Comparison of ENCODE assay signal across 21 mouse cellular contexts in the genomic region with DNA sequence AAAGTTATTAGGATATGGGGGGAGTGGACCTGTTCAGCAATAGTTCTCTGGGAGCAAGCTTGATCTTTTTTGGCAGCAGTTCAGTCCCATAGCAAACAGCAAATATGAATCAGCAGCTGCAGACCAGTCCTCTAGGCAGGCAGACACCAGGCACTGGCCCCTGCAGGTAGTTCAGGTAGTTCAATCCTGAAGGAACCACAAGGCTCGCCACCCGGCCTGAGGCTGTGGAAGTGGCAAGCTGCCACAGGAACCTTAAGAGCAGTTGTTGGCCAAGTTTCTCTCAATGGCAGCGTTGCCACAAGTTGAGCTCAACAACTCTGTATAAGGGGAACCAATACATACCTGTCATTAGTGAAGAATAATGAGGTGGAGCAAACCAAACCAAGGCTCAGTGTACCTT. TPM values are rescaled to one million over a fixed set of nuclear protein-coding genes. Genes with fewer than 3 reads are reported as not detected.
DNase-seq lines count a peak whose midpoint lies in the region; ATAC-seq lines count a peak whose summit lies in the region.
"Had no signal": no experiment of that assay in that cellular context is flagged by ENCODE, and none has a peak within 500 bp of the region (broad histone marks: within the 10 kb centered on the region; RNA-seq: fewer than 3 reads in every experiment).

No protein-coding gene starts in this region.

- H3K4me1 ChIP-seq in heart, embryonic 12.5 days (replicated peaks) = peaks cover 5% of the 10 kb centered on the region
- peaks cover 3% of the 10 kb centered on the region; the same call in 1 of the 2 replicates for H3K4me1 ChIP-seq in lung, embryonic 16.5 days (replicated peaks; ENCODE audit: control insufficient read depth, insufficient read depth, low read length)
- H3K4me1 ChIP-seq: forebrain, embryonic 10.5 days; liver, embryonic 15.5 days had no signal

- H3K27ac ChIP-seq in heart, embryonic 12.5 days (ENCODE audit: poor library complexity, severe bottlenecking) = no peak overlapping the region
- H3K27ac ChIP-seq in lung, embryonic 16.5 days (ENCODE audit: low read length) = no peak overlapping the region
- H3K27ac ChIP-seq: embryonic facial prominence, embryonic 15.5 days; forebrain, embryonic 10.5 days; hindbrain, embryonic 15.5 days; liver, embryonic 15.5 days; midbrain, embryonic 13.5 days; neural tube, embryonic 15.5 days had no signal

- no peaks in the 10 kb centered on the region for H3K36me3 ChIP-seq in heart, embryonic 12.5 days
- H3K36me3 ChIP-seq in lung, embryonic 16.5 days (ENCODE audit: control insufficient read depth, insufficient read depth, low read length) = no peaks in the 10 kb centered on the region
- H3K36me3 ChIP-seq: embryonic facial prominence, embryonic 15.5 days; forebrain, embryonic 10.5 days; hindbrain, embryonic 15.5 days; liver, embryonic 15.5 days; midbrain, embryonic 13.5 days; neural tube, embryonic 15.5 days had no signal

- 88% methylated on average over 3 of the region's 3 CpGs for WGBS in heart, embryonic 12.5 days
- 57% methylated on average over 3 of the region's 3 CpGs for WGBS in lung, embryonic 16.5 days

- no peaks in the 10 kb centered on the region for H3K27me3 ChIP-seq in heart, embryonic 12.5 days (replicated peaks)
- H3K27me3 ChIP-seq in lung, embryonic 16.5 days (ENCODE audit: control insufficient read depth, insufficient read depth, low read depth, low read length) = no peaks in the 10 kb centered on the region
- H3K27me3 ChIP-seq: embryonic facial prominence, embryonic 15.5 days; hindbrain, embryonic 15.5 days; liver, embryonic 15.5 days; midbrain, embryonic 13.5 days; neural tube, embryonic 15.5 days had no signal

- no peak for ATAC-seq in heart, embryonic 12.5 days (ENCODE audit: insufficient number of reproducible peaks, low FRiP score)
- ATAC-seq in lung, embryonic 16.5 days (ENCODE audit: low read depth) = peak; percentile 31; the same call in 1 of the 2 replicates
- ATAC-seq: CD4-positive, CD25-positive, alpha-beta regulatory T cell, adult 4 months; intestine, postnatal 0 days; midbrain, embryonic 13.5 days had no signal

- H3K4me3 ChIP-seq in heart, embryonic 12.5 days = no peak overlapping the region
- no peak overlapping the region for H3K4me3 ChIP-seq in lung, embryonic 16.5 days (ENCODE audit: low read length)
- H3K4me3 ChIP-seq: embryonic facial prominence, embryonic 15.5 days; forebrain, embryonic 10.5 days; hindbrain, embryonic 15.5 days; liver, embryonic 15.5 days; midbrain, embryonic 13.5 days; myocyte; neural tube, embryonic 15.5 days had no signal

- no peaks in the 10 kb centered on the region for H3K9me3 ChIP-seq in heart, embryonic 12.5 days (replicated peaks)
- no peaks in the 10 kb centered on the region for H3K9me3 ChIP-seq in lung, embryonic 16.5 days (ENCODE audit: control insufficient read depth, low read length)
- H3K9me3 ChIP-seq: embryonic facial prominence, embryonic 15.5 days; forebrain, embryonic 10.5 days; hindbrain, embryonic 15.5 days; liver, embryonic 15.5 days; midbrain, embryonic 13.5 days; neural tube, embryonic 15.5 days had no signal

- no peak overlapping the region for H3K4me2 ChIP-seq in heart, embryonic 12.5 days
- no peak overlapping the region for H3K4me2 ChIP-seq in lung, embryonic 16.5 days (ENCODE audit: low read depth, low read length)
- H3K4me2 ChIP-seq: embryonic facial prominence, embryonic 15.5 days; hindbrain, embryonic 15.5 days; liver, embryonic 15.5 days; midbrain, embryonic 13.5 days; neural tube, embryonic 15.5 days had no signal

- H3K9ac ChIP-seq in heart, embryonic 12.5 days = no peak overlapping the region
- no peak overlapping the region for H3K9ac ChIP-seq in lung, embryonic 16.5 days (ENCODE audit: low read length)
- H3K9ac ChIP-seq: embryonic facial prominence, embryonic 15.5 days; hindbrain, embryonic 15.5 days; liver, embryonic 15.5 days; midbrain, embryonic 13.5 days; neural tube, embryonic 15.5 days had no signal

- DNase-seq in adrenal gland, postnatal 10 days = peak; percentile 27
- no peak for DNase-seq in adrenal gland, postnatal 4 days (ENCODE audit: low spot score in 2 of 2)
- DNase-seq in heart, adult 11 months = peak; percentile 87
- peak; percentile 43 to 53 for DNase-seq in kidney, postnatal 25 days
- DNase-seq in kidney, adult 9 months = no peak
- no peak for DNase-seq in embryo, embryonic 9.5 days (ENCODE audit: extremely low spot score)
- DNase-seq: cerebellum, adult 11 months; heart, postnatal 36 days; layer of hippocampus, adult 9-11 months; thymus, postnatal 14 days had no signal

RNA-seq across cellular contexts. Expression of a gene that starts 58.8 kb away (rescaled TPM):
- total RNA-seq in adrenal gland, postnatal 10 days (2021) = 10 to 100 TPM; 16.4 to 22.3 TPM
- total RNA-seq in adrenal gland, postnatal 4 days (2021) = 10 to 100 TPM; 18.6 to 19.4 TPM
- polyA plus RNA-seq in heart, embryonic 12.5 days (2016; fragmentation: Nextera tagmentation; extraction: Ambion mirVana) = 4.4 and 4.8 TPM in 2 replicates
- polyA plus RNA-seq in lung, embryonic 16.5 days (2015; fragmentation: Nextera tagmentation; extraction: Ambion mirVana) = 2.6 and 3.2 TPM in 2 replicates

Comparison
In these comparisons a context has a peak if more than half of its experiments do, and no peak if none do; other contexts are left out.
1. DNase-seq: peak in adrenal gland, postnatal 10 days (single experiment), heart, adult 11 months (single experiment) and kidney, postnatal 25 days (2 of 2); none in adrenal gland, postnatal 4 days (0 of 2), kidney, adult 9 months (single experiment) and embryo, embryonic 9.5 days (single experiment).